Mouse (Mus musculus) right cerebral cortex, postnatal 10 days (tissue): ENCODE results near the gene Olfr868.

Experiments
- DNase-seq, 2 experiments: peaks; one replicate each; pipeline ENCODE4 v3.0.0; 2021; ENCODE audit warnings: low spot score in 2 of 2

Gene Olfr868

DNA sequence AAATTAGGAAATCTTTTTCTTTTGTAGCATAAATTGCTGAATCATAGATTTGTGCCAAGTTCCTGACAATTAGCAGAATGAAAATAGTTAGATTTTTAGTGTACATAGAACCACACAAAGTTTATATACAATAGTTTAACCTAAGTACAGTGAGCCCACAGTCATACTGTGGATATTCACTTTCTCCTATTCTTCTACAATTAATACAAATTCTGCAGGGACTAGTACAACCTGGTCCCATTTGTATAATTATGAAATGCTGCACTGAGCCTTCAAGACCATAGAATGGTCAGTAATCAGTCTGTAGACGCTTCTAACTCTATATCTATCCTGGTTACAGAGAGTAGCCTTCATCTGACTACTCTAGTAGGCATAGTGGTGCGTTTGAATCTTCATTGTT lies at the start of gene Olfr868:
Olfr868 (plus strand) TSS at position 301 of the 400 bp plus-strand sequence.
- no peak for DNase-seq

DNA sequence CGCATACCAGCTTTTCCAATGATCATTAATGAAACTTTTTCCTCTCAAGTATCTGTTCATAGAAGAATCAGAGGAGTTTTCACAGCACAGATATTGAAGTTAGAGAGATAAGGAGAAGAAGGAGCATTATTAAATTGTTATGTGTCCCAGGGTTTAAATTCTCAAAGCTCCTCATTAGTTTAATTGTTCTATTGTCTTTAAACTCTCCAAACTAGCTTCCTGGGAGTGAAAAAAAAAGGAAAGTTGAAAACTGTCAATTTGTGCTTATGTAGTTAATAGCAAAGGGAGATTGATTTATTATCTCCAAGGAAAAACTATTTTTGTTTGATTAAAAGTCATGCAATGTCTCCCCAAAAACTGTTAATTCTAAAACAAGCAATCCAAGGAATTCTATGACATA lies 41.0 kb upstream of the Olfr868 start, which contains the start of gene Olfr867:
Olfr867 (minus strand) TSS at position 101 of the 400 bp plus-strand sequence.
- no peak for DNase-seq

DNA sequence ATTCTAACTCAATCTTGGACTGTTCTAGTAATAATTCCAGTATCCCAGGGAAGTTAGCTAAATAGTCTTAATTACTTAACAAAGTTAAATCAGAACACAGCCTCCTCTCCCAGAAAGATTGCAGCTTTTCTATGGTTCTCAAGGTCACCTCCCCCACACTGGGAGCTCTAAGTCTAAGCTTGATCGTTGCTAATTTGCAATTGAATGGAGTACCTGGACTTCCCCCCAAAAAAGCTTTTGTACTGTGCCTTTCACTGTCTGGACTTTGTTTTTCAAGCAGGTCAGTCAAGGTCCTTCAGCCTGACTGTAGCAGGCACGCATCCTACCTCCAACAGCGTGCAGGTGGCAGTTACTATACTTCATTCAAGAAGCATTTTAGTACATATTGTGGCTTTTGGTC lies 28.2 kb upstream of the Olfr868 start:
- no peak for DNase-seq

DNA sequence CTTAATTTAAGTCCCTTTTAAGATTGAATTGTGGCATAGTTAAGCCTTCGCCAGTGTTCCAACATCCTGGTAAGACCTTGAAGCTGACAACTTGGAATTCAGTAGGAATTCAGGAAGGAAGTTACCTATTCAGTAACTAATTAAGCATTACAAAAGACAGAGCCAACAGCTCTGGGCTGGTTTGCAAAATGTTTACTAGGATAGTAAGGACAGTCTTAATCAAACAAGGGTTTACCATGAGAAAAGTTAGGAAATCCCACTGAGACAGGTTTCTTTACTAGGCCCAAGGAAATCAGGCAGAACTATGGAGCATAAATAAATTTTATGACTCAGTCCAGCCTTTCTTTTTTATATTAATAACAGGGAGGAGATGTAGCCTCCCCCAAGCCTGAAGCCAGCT lies 27.1 kb upstream of the Olfr868 start:
- DNase-seq, result no peak

DNA sequence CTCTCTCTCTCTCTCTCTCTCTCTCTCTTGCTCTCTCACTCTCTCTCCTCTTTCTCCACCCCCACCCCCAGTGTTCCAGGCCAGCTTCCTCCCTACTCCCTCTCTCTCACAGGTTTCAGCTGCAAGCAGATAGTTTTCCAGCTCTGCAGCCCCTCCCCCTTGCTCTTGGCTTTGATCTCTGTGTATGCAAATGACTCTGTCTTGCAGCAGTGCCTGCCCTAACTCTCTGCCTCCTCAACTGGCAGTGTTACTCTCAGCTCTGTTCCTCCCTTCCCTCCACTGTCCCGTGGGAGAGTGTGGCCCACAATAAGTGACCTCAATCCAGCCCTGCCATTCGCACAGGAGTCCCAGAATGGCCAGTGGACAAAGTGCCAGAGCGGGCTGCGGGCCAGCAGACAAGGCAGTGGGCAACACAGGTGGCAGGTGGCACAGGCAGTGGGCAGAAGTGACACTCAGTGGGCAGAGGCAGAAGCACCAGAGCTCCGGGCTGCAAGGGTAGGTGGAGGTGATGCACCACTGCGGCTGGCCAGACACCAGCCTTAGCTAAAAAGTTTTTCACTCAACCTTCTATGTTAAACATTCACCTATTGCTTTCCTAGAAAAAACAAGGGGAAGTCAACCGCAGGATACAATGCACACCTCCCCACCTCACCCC lies 24.8 kb upstream of the Olfr868 start:
- DNase-seq, result no peak

DNA sequence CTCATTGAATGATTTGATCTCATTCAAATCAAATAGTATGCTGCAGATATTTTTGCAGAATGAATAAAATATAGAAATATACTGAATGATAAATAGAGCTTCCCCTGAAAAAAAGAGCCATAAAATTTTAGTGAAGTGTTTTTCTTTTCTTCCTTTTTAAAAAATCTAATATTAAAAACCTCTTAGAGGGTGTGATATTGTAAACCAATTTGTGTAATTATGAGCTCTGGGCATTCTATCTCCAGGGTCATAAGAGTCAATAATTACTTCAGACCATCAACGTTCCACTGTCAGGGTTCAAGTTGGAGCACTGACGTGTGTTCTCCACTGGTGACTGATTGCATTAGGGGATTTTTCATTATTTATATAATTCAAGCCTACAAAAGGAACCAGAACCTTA lies 30.3 kb downstream of the Olfr868 start, which contains the start of gene Olfr869:
Olfr869 (plus strand) TSS at position 301 of the 400 bp plus-strand sequence.
- no peak for DNase-seq

DNA sequence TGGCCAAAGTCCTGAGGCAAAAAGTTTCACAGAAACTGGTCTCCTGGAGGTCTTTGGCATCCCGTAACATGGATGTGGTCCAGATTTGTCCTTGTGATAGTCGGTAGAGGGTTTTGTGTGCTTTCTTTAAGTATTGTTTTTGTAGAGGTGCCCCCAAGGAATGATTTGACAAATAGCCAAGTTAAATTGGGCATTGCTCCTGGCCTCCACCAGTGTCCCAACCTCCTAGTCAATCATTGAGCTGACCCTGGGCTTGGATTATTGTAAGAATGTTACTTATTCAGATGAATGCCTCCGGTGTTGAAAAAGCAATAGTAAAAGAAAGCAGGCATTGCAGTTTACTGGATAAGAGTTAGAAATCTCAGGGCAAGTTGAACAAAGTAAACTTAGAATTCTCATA lies 51.3 kb downstream of the Olfr868 start:
- no peak for DNase-seq
